Mouse (Mus musculus): ENCODE results near the gene Gtpbp8.
A peak's percentile ranks its signal among the peaks of the same experiment; 100 is the strongest.

The Gtpbp8 gene

GRCm38 (mm10) chr16:44725286-44726223, 20.6 kb downstream of the Gtpbp8 start:
- peak; percentile 53 to 62 for DNase-seq (ENCODE audit: low spot score in 2 of 2)

DNA sequence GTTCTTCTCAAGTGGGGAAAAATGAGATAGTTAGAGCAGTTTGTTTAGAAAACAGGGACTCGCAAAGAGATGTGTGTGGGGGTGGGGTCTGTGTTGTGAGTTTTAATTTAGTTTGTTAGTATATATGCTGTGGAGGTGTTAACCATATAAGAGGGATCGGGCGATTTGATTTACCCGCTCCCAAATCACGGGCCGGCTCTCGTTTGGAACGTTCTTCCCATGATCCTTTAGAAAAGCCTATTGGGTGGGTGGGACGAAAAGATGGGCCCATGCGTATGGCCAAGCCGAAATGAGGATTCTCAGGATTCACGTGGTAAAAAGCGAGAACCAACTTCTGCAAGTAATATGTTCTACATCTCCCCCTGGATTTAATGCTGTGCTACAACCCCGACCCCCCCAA, 21.3 kb downstream of the Gtpbp8 start:
- DNase-seq (ENCODE audit: low spot score in 2 of 2), result no peak

DNA sequence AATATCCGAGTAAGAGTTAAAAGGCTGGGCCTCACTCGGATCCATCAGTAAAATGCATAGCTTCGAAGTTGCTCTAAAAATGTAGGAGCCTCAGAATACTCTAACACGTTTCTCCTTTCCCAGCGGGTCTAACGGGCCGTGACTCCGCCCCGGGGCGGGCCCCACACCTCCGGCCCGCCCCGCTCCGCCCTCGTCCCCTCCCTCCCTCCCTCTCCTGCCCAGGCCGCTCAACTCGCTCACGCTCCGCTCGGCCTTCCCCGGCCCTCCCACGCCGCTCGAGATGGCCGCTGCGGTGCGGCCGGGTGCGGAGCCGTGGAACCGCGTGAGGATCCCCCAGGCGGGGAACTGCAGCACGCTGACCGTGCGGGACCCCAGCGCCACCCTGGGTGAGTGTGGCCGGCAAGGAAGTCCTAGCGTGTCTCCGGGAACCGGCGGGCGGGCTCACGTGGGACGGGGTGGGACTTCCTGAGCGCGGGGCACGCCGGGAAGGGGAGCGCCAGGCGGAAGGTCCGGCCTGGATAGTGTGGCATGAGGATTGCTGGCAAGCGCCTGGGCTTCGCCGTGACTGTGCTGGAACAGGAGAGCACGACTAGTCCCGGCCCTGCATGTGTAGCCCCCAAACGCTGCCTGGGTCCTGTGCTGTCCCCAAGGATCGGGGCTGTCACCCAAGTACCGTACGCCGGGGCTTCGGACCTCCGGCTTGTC, 21.9 kb downstream of the Gtpbp8 start, which contains the start of gene Nepro:
Nepro (plus strand) TSS at position 219 of the 705 bp plus-strand sequence.
- peak; percentile 84 to 87 for DNase-seq (ENCODE audit: low spot score in 2 of 2)

DNA sequence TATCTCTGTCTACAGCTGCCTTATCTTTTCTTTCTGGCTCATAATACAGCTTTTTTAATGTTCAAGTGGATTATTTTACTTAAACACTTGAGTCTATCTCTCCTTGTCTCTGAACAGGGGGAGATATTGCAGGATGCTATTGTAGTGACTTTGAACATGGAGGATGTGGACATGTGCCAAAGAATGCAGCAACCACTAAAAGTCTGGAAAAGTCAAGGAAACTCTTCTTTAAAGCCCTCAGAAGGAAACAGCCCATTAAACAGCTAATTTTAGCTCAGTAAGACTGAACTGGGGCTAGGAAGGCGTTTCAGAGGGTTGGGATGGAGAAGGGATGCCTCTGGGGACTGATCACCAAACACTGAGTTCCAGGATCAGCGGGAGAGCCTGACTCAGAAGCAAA, 23.5 kb downstream of the Gtpbp8 start:
- no peak for DNase-seq (ENCODE audit: low spot score in 2 of 2)

- no peak for DNase-seq (ENCODE audit: low spot score in 2 of 2)
Measured at GRCm38 (mm10) chr16:44720518-44720917, 25.6 kb downstream of the Gtpbp8 start.

GRCm38 (mm10) chr16:44719349-44719748, 26.8 kb downstream of the Gtpbp8 start:
- no peak for DNase-seq (ENCODE audit: low spot score in 2 of 2)

GRCm38 (mm10) chr16:44717838-44718237, 28.3 kb downstream of the Gtpbp8 start:
- DNase-seq (ENCODE audit: low spot score in 2 of 2), result no peak

GRCm38 (mm10) chr16:44717141-44717634, 29.0 kb downstream of the Gtpbp8 start:
- no peak for DNase-seq (ENCODE audit: low spot score in 2 of 2)

- no peak for DNase-seq (ENCODE audit: low spot score in 2 of 2)
Measured at GRCm38 (mm10) chr16:44716305-44717140, 29.6 kb downstream of the Gtpbp8 start.

DNA sequence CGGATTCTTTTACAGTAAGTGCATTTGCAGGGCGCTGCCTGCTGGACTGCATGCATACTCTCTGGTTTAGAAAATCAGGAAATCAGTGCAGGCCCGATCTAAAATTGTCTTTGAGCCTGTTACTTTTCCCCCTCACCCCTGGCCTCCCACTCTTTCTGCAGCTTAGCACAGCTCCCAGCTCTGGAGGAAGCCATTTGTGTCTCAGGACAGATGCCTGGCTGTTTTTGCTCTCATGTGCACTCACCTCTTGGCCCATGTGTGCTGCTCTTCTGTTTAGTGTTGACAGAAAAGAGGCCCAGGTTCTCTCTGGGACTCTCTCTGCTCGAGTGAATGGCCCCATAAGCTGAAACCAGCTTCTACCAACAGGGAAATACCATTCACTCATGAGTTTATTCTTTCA, 42.7 kb downstream of the Gtpbp8 start:
- no peak for DNase-seq (ENCODE audit: low spot score in 2 of 2)

DNA sequence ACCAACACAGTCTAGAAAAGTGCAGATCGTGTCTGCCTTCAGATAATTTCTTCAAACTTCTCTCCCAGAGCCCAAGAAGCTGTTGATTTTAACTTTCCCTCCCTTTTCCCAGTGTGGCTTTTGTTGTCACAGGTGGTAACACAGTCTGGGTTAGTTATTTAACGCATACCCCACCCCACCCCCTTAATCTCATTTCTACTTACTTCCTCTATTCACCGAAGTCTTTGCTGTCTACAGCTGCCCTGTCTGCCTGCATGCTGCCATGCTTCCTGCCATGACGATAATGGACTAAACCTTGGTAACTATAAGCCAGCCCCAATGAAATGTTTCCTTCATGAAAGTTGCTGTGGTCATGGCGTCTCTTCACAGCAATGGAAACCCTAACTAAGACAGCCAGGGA, 43.9 kb downstream of the Gtpbp8 start:
- DNase-seq (ENCODE audit: low spot score in 2 of 2), result no peak

GRCm38 (mm10) chr16:44701155-44701554, 45.0 kb downstream of the Gtpbp8 start:
- no peak for DNase-seq (ENCODE audit: low spot score in 2 of 2)

DNA sequence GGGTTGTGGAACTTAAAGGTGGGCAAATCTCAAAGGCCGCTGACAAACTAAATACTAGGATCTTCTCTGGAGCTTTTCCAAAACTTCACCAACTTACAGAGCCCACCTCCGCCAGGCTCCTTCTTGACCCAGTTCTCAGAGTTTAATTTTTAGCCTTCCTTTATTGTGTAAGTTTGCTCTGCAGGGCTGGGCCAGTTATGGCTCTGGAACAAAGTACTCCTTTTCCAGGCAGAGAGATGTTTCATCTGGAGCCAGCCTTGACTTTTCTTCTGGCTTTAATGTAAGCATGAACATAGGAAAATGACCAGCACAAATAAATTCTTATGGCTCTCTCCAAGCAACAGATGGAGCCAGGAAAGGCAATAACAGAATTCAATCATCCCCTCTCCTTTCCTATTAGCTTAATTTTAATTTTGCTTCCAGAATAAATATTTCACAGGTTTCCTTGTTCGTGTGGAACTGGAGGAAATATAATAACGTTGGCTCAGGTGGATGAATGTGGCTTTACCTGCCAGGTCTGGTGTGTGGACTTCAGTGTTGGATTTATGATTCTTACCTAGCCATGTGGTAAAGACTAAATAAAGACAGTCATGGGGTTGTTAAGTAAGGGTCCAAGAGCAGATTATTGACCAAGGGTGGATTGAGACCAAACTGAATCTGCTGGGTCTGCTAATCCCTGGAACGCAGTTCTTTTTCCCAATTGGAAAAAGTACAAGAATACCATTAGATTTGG, 48.5 kb downstream of the Gtpbp8 start:
- no peak for DNase-seq (ENCODE audit: low spot score in 2 of 2)

- no peak for DNase-seq (ENCODE audit: low spot score in 2 of 2)
Measured at GRCm38 (mm10) chr16:44695859-44696620, 50.1 kb downstream of the Gtpbp8 start.

GRCm38 (mm10) chr16:44695214-44695858, 50.8 kb downstream of the Gtpbp8 start:
- DNase-seq (ENCODE audit: low spot score in 2 of 2), result no peak

DNA sequence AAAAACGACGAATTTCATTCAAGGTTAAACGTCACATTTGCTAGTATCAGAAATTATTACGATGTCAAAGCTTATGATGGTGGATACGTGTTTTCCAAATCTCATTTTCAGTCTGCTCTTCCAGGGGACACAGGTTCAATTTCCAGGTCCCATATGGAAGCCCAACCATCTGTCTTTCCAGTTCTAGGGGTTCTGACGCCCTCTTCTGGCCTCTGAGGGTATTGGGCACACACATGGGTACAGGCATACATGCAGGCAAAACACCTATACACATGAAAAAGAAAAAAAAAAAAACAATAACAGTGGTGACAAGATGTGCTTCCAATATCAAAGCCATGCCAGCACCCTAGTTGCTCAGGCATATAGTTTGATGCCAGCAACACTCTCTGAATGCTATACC, 52.5 kb downstream of the Gtpbp8 start:
- DNase-seq (ENCODE audit: low spot score in 2 of 2), result no peak

GRCm38 (mm10) chr16:44692541-44692940, 53.6 kb downstream of the Gtpbp8 start:
- no peak for DNase-seq (ENCODE audit: low spot score in 2 of 2)

GRCm38 (mm10) chr16:44691561-44692141, 54.5 kb downstream of the Gtpbp8 start:
- DNase-seq (ENCODE audit: low spot score in 2 of 2), result peak; percentile 17 to 18

DNA sequence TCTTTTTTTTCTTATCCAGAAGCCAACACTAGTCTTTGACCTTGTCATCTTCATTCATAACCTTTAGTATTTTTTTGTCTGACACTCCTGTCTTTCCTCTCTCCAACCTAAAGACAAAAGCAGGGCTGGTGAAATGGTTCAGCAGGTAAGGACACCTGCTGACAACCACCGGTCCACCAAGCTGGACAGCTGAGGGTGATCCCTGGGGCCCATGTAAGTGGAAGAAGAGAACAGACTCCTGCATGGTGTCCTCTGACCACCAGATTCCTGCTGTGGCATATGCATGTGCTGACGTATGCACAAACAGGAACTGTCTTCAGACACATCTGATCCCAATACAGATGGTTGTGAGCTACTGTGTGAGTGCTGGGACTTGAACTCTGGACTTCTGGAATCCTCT, 55.1 kb downstream of the Gtpbp8 start:
- no peak for DNase-seq (ENCODE audit: low spot score in 2 of 2)

Measured in natural killer cell, adult 2 months (primary cell).